Mouse (Mus musculus): Measurements from ENCODE around the gene Vars. TPM values are rescaled to one million over a fixed set of nuclear protein-coding genes. Genes with fewer than 3 reads are reported as not detected.

Vars gene
- total and polyA plus RNA-seq, 3 experiments, result 90.3 to 280 (median 277) TPM

DNA sequence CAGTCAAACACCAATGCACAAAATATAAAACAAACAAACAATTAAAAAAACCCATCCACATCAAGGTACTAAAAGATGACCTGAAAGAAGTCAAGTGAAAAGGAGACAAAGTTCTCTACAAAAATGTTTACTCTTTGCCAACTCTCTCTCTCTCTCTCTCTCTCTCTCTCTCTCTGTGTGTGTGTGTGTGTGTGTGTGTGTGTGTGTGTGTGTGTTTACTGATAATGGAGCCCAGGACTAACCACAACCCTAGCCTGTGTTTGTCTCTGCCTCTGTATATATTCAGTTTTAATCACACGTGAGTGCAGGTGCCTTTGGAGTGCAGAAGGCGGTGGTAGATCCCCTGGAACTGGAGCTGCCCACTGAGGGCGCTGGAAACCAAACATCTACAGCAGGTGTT lies 56.3 kb downstream of the Vars start:
- Histone ChIP-seq H3K9me3 (replicated peaks; ENCODE audit: low read length) (peaks cover 7% of the 10 kb centered on the region), H3K4me2 (ENCODE audit: insufficient read depth, low read depth, poor library complexity, severe bottlenecking) (no peak overlapping the region), H3K4me3 (replicated peaks in 1 of 3; ENCODE audit: low read depth in 2 of 3, low read length in 2 of 3, poor library complexity in 1 of 3) (no peak overlapping the region), H3K4me1 (ENCODE audit: control insufficient read depth in 1 of 2, insufficient read depth in 2 of 2) (peaks cover 9 to 17% of the 10 kb centered on the region in 2 experiments), H3K36me3 (replicated peaks in 1 of 2; ENCODE audit: control insufficient read depth in 1 of 2, insufficient read depth in 1 of 2, low read length in 1 of 2) (peaks cover 75 to 93% of the 10 kb centered on the region in 2 experiments), H3K27ac (ENCODE audit: insufficient read depth, low read depth) (no peak overlapping the region), H3K27me3 (replicated peaks) (no peaks in the 10 kb centered on the region), H3K9ac (ENCODE audit: insufficient read depth, low read depth) (no peak overlapping the region), H3K79me2 (replicated peaks; ENCODE audit: control insufficient read depth, extremely low read depth, insufficient read depth, poor library complexity, severe bottlenecking) (peaks cover 18% of the 10 kb centered on the region)
- DNase-seq (ENCODE audit: extremely low read depth), result no peak
- in situ Hi-C loops (cut with MboI; ENCODE audit: low pct_ligation_motif_present, low pct_unique_long_range_greater_than_20kb, low sequenced_read_pairs) (no loop called here), dilution Hi-C loops (cut with MboI; ENCODE audit: extremely low pct_ligation_motif_present, extremely low pct_unique_long_range_greater_than_20kb, low sequenced_read_pairs) (no loop called here)
- TF ChIP-seq ZMIZ1 (IDR thresholded peaks at IDR 0.05; ENCODE audit: low read depth, low read length) (no peak), POLR2A (IDR thresholded peaks at IDR 0.05; ENCODE audit: low read depth, low read length) (no peak), KAT2A (IDR thresholded peaks at IDR 0.05; ENCODE audit: insufficient replicate concordance, low read length) (no peak), JUN (IDR thresholded peaks at IDR 0.05; ENCODE audit: insufficient read depth, low read depth, low read length) (no peak), E2F4 (IDR thresholded peaks at IDR 0.05; ENCODE audit: insufficient replicate concordance, low read depth, low read length) (no peak), SMC3 (IDR thresholded peaks at IDR 0.05; ENCODE audit: low read depth, low read length) (no peak), HCFC1 (IDR thresholded peaks at IDR 0.05; ENCODE audit: low read depth, low read length) (no peak), UBTF (IDR thresholded peaks at IDR 0.05; ENCODE audit: low read depth, low read length) (no peak), NELFE (IDR thresholded peaks at IDR 0.05; ENCODE audit: low read depth, low read length) (no peak), POLR2AphosphoS2 (IDR thresholded peaks at IDR 0.05; ENCODE audit: low read depth, low read length) (no peak), ZNF384 (IDR thresholded peaks at IDR 0.05; ENCODE audit: low read depth, low read length) (no peak), ELF1 (IDR thresholded peaks at IDR 0.05; ENCODE audit: low read depth, low read length) (no peak), TCF12 (IDR thresholded peaks at IDR 0.05; ENCODE audit: low read depth, low read length) (no peak), RCOR1 (conservative IDR thresholded peaks at IDR 0.05; ENCODE audit: low read depth, low read length) (no peak), USF1 (IDR thresholded peaks at IDR 0.05; ENCODE audit: low read depth, low read length) (no peak)

DNA sequence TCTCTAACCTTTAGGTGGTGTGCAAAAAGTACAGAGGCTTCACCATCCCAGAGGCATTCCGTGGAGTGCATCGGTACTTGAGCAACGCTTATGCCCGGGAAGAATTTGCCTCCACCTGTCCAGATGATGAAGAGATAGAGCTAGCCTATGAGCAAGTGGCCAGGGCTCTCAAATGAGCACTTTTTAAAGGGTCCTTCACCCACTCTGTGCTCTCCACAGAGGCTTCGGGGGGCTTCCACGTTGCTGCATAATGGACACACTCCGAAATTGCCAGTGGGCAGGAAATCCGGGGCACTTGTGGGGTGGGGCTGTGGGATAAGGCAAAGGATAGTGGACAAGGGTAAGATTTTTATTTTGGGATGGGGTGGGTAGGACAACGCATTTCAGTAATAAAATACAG lies 57.5 kb downstream of the Vars start:
- Histone ChIP-seq H3K9me3 (replicated peaks; ENCODE audit: low read length) (peaks cover 7% of the 10 kb centered on the region), H3K27me3 (replicated peaks) (no peaks in the 10 kb centered on the region), H3K4me3 (replicated peaks in 1 of 3; ENCODE audit: low read depth in 2 of 3, low read length in 2 of 3, poor library complexity in 1 of 3) (no peak overlapping the region), H3K79me2 (replicated peaks; ENCODE audit: control insufficient read depth, extremely low read depth, insufficient read depth, poor library complexity, severe bottlenecking) (peaks cover 7% of the 10 kb centered on the region; the same call in 1 of the 2 replicates), H3K9ac (ENCODE audit: insufficient read depth, low read depth) (no peak overlapping the region), H3K4me2 (ENCODE audit: insufficient read depth, low read depth, poor library complexity, severe bottlenecking) (no peak overlapping the region), H3K36me3 (replicated peaks in 1 of 2; ENCODE audit: control insufficient read depth in 1 of 2, insufficient read depth in 1 of 2, low read length in 1 of 2) (peaks cover 65 to 91% of the 10 kb centered on the region in 2 experiments), H3K4me1 (ENCODE audit: control insufficient read depth in 1 of 2, insufficient read depth in 2 of 2) (peaks cover 2 to 7% of the 10 kb centered on the region in 2 experiments; a peak in 3 of 4 replicates), H3K27ac (ENCODE audit: insufficient read depth, low read depth) (no peak overlapping the region)
- TF ChIP-seq NRF1 (IDR thresholded peaks at IDR 0.05; ENCODE audit: low read depth, low read length) (no peak), JUN (IDR thresholded peaks at IDR 0.05; ENCODE audit: insufficient read depth, low read depth, low read length) (no peak)
- in situ Hi-C loops (cut with MboI; ENCODE audit: low pct_ligation_motif_present, low pct_unique_long_range_greater_than_20kb, low sequenced_read_pairs), result no loop called here
- DNase-seq (ENCODE audit: extremely low read depth), result no peak
- dilution Hi-C loops (cut with MboI; ENCODE audit: extremely low pct_ligation_motif_present, extremely low pct_unique_long_range_greater_than_20kb, low sequenced_read_pairs), result no loop called here
